Mouse (Mus musculus): ENCODE results near the gene Tspan4. TPM values are rescaled to one million over a fixed set of nuclear protein-coding genes. Genes with fewer than 3 reads are reported as not detected.

The Tspan4 gene
- polyA plus RNA-seq (2015; fragmentation: Nextera tagmentation; extraction: Ambion mirVana): 29.8 and 31.8 TPM in 2 replicates

DNA sequence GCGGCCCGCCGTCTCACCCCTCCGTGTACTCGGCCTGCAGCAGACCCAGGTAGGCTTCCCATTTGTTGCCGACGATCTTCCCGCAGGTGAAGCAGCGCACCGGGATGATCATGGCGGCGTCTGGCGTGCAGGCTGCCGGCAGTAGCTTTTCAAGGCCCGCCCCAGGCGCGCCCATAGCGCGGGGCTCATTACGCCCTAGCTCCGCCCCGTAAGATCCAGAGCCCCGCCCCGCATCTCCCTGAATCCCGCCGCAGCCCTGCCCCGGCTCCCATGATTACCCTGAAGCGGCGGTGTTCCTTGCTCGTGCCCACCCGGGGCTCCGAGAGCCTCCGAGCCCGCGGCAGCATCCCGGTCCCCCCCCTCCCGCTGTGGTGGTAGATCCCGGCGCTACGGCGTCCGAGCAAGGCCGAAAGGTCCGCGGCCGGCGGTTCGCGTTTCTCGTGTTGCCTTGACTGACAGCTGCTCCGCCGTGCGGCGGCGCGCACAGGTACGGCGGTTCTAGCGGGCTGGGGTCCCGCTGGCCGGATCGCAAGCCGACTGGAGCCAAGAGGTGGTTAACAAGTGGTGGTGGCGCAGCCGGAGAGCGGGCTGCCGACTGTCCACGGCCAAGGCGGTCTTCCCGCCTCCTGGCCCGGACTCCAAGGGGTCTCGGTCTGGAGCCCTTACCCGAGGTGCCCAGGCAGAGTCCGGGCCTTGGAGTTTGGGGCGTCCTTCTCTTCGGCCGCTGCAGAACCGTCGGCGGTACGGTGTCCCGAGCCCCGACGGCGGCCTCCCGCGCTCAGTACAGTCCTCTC, at the start of gene Tspan4, which contains the start of gene Polr2l:
Gene Tspan4, plus strand, starts transcription at position 230 of the 794 bp plus-strand sequence.
Gene Polr2l, minus strand, starts transcription at position 122 of the 794 bp plus-strand sequence.
- peak; percentile 92 for ATAC-seq
- Histone ChIP-seq H3K4me1 (replicated peaks; ENCODE audit: control insufficient read depth, insufficient read depth, low read length) (peaks cover 25% of the 10 kb centered on the region), H3K9ac (replicated peaks; ENCODE audit: low read depth, low read length) (peak within 1 kb of the TSS; percentile 92), H3K27ac (ENCODE audit: low read length) (peak within 1 kb of the TSS; percentile 79), H3K27me3 (replicated peaks; ENCODE audit: control insufficient read depth, insufficient read depth, low read length) (peaks cover 10% of the 10 kb centered on the region), H3K9me3 (ENCODE audit: control insufficient read depth, low read length) (no peaks in the 10 kb centered on the region), H3K4me3 (replicated peaks; ENCODE audit: low read length) (peak within 1 kb of the TSS; percentile 67), H3K36me3 (ENCODE audit: control insufficient read depth, insufficient read depth) (peaks cover 10% of the 10 kb centered on the region), H3K4me2 (ENCODE audit: low read length) (peak within 1 kb of the TSS; percentile 80)
- under 1% methylated on average over 87 of the region's 87 CpGs for WGBS

DNA sequence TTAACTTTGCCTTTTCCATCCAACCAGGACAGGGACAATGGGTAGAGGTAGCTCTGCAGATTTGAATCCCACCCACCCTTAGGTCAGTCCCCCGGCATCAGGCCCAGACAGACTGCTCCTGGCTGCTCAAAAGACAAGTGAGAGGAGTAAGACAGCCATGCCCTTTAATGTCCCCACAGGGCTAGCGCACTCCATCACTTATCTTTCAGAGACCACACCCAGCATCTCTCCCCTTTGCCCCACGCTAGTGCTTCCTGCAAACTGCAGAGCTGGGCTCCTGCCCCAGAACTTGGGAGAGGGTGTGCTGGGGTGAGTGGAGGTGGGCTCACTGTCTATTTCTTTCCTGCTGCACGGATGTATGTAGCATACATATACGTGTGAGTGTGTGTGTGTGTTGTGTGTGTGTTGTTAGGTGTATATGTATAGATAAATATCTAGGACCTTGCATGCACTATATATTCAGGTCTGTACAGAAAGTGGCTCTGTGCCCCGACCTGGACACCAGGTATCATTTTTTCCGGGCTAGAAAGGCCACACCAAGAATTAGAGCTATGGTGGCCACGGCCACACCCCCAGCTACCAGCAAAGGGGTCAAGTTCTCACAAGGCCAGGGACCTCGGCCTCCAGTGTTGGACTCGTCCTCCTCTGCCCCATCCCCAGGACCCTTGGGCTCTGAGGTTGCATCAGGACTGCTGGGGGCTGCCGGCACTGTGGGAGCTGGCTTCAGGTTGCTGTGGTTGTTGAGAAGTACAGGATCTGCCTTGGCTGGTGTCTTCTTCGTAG, 47.9 kb upstream of the Tspan4 start:
- ATAC-seq: no peak
- WGBS: 88% methylated on average over 12 of the region's 12 CpGs
- no peaks in the 10 kb centered on the region for H3K27me3 ChIP-seq (replicated peaks; ENCODE audit: control insufficient read depth, insufficient read depth, low read length)

DNA sequence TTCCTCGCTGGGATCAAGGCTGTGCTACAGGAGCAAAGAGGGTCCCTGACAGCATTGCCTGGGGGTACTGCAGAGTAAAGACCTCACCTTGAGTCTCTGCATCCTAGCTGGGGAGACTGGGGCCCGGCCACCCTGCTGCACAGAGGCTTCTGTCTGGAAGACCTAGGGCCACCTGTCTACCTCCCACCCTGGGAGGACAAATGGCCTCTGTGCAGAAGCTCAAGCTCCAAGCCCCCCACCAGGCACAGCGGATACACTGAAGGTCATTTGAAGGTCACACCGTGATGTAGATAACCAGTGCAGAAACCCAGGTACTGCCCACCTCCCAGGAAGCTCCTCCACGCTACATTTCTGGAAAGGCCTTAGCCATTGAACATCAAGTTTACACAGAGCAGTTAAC, 46.3 kb upstream of the Tspan4 start:
- peaks cover 23% of the 10 kb centered on the region for H3K4me1 ChIP-seq (replicated peaks; ENCODE audit: control insufficient read depth, insufficient read depth, low read length)

More for the DNA sequence above, 47.9 kb upstream of the Tspan4 start:
- Histone ChIP-seq H3K9ac (replicated peaks; ENCODE audit: low read depth, low read length) (no peak overlapping the region), H3K9me3 (ENCODE audit: control insufficient read depth, low read length) (no peaks in the 10 kb centered on the region), H3K4me2 (ENCODE audit: low read length) (no peak overlapping the region), H3K27ac (ENCODE audit: low read length) (no peak overlapping the region), H3K36me3 (ENCODE audit: control insufficient read depth, insufficient read depth) (peaks cover 11% of the 10 kb centered on the region), H3K4me1 (replicated peaks; ENCODE audit: control insufficient read depth, insufficient read depth, low read length) (peaks cover 11% of the 10 kb centered on the region), H3K4me3 (replicated peaks; ENCODE audit: low read length) (no peak overlapping the region)

DNA sequence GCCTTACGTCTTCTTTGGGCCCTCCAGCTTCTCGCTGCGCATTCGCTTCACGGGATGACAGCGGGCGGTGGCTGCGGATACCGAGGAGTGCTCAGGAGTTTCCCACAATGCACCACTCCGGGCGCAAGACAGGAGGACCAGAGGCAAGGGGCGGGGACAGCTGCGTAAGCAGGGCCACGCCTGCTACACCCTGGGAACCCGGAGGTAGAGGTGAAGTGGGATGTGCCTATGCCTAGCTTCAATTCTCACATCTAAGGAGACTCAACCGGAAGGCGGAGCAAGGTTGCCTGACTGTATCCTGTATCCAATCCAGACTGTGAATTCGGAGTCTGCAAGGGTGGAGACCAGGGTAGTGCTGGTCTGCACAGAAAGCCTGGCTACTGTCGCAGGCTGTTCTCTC, 45.7 kb upstream of the Tspan4 start, which contains the start of gene Cend1:
Gene Cend1, minus strand, starts transcription at position 182 of the 400 bp plus-strand sequence.
- peak; percentile 87 for ATAC-seq
- 2% methylated on average over 19 of the region's 19 CpGs for WGBS
- no peaks in the 10 kb centered on the region for H3K9me3 ChIP-seq (ENCODE audit: control insufficient read depth, low read length)
- H3K36me3 ChIP-seq (ENCODE audit: control insufficient read depth, insufficient read depth): peaks cover 11% of the 10 kb centered on the region
- H3K9ac ChIP-seq (replicated peaks; ENCODE audit: low read depth, low read length): peak within 1 kb of the TSS; percentile 69
- no peaks in the 10 kb centered on the region for H3K27me3 ChIP-seq (replicated peaks; ENCODE audit: control insufficient read depth, insufficient read depth, low read length)
- H3K27ac ChIP-seq (ENCODE audit: low read length): peak within 1 kb of the TSS; percentile 60; the same call in 1 of the 2 replicates
- H3K4me1 ChIP-seq (replicated peaks; ENCODE audit: control insufficient read depth, insufficient read depth, low read length): peaks cover 29% of the 10 kb centered on the region
- peak within 1 kb of the TSS; percentile 84 for H3K4me2 ChIP-seq (ENCODE audit: low read length)
- peak within 1 kb of the TSS; percentile 58 for H3K4me3 ChIP-seq (replicated peaks; ENCODE audit: low read length)

More for the DNA sequence above, 46.3 kb upstream of the Tspan4 start:
- peak overlapping the region; percentile 58 for H3K4me3 ChIP-seq (replicated peaks; ENCODE audit: low read length)
- H3K9me3 ChIP-seq (ENCODE audit: control insufficient read depth, low read length): no peaks in the 10 kb centered on the region
- WGBS: 55% methylated on average over 5 of the region's 5 CpGs
- no peak overlapping the region for H3K27ac ChIP-seq (ENCODE audit: low read length)
- peaks cover 11% of the 10 kb centered on the region for H3K36me3 ChIP-seq (ENCODE audit: control insufficient read depth, insufficient read depth)
- peak overlapping the region; percentile 69 for H3K9ac ChIP-seq (replicated peaks; ENCODE audit: low read depth, low read length)
- H3K4me2 ChIP-seq (ENCODE audit: low read length): peak overlapping the region; percentile 84
- ATAC-seq: no peak
- H3K27me3 ChIP-seq (replicated peaks; ENCODE audit: control insufficient read depth, insufficient read depth, low read length): no peaks in the 10 kb centered on the region

DNA sequence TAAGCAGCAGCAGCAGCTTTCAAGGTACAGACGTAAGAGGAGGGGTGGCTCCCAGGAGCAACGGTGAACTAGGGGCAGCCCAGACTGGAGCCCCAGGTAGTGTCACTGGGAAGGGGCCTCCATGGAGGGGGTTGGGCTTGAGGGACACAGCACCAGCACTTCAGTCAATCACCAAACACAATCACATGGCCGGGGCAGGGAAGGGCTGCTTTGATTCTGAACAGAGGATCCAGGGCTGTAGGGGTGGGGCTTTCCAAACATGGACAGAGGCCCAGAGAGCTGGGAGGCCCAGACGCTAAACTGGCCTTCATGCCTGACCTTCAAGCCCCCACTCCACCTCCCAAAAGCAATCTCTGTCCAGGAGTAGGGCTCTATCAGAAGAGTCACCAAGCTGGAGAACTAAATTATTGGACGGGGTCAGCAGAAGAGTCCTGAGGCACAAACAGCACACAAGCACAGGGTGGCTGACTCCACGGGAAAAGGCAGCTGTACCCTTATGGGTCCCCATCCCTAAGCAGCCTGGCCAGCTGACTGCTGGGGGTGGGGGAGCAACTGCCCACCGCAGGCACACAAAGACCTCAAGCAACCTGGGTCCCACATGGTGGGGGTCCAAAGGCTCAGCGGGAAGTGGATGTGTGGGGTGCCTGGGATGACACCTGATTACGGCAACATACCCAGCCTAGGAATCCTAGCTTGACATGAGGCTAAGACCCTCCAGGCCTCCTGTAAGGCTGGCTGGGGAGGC, 45.0 kb upstream of the Tspan4 start:
- ATAC-seq: peak; percentile 11; the same call in 1 of the 2 replicates
- no peak overlapping the region for H3K9ac ChIP-seq (replicated peaks; ENCODE audit: low read depth, low read length)
- no peak overlapping the region for H3K4me3 ChIP-seq (replicated peaks; ENCODE audit: low read length)
- H3K9me3 ChIP-seq (ENCODE audit: control insufficient read depth, low read length): no peaks in the 10 kb centered on the region
- H3K4me1 ChIP-seq (replicated peaks; ENCODE audit: control insufficient read depth, insufficient read depth, low read length): peaks cover 34% of the 10 kb centered on the region
- WGBS: 64% methylated on average over 9 of the region's 9 CpGs
- H3K36me3 ChIP-seq (ENCODE audit: control insufficient read depth, insufficient read depth): peaks cover 11% of the 10 kb centered on the region
- no peaks in the 10 kb centered on the region for H3K27me3 ChIP-seq (replicated peaks; ENCODE audit: control insufficient read depth, insufficient read depth, low read length)
- H3K4me2 ChIP-seq (ENCODE audit: low read length): peak overlapping the region; percentile 84
- no peak overlapping the region for H3K27ac ChIP-seq (ENCODE audit: low read length)

DNA sequence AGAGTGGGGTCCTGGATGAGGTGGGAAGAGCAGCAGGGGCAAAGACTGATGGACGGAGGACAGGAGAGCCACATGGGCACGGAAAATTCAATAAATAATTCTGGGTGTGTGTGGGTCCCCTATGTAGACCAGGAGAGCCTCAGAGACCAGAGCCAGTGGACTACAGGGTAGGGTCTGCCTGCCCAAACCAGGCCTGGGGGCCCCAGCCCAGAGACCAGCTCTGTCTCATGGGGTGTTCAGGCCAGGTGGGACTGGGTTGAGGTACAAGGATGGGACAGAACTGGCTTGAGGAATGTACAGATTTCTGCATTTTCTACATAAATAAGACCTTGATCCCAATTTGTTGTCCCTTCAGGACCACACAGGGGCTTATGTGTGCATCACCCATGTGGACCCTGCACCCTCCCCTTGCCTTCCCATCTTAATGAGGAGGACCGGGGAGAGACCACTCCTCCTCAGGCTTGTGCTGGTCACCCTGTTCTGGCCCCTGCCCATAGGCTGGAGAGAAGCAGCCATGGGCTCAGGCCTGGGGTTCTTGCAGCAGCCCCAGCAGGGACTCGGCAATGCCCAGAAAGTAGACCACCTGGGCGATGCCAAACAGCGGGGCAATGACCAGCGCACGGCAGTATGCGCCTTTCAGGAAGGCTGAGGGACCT, 44.3 kb upstream of the Tspan4 start:
- no peak overlapping the region for H3K4me3 ChIP-seq (replicated peaks; ENCODE audit: low read length)
- no peaks in the 10 kb centered on the region for H3K27me3 ChIP-seq (replicated peaks; ENCODE audit: control insufficient read depth, insufficient read depth, low read length)
- ATAC-seq: no peak
- 93% methylated on average over 9 of the region's 9 CpGs for WGBS
- H3K4me1 ChIP-seq (replicated peaks; ENCODE audit: control insufficient read depth, insufficient read depth, low read length): peaks cover 39% of the 10 kb centered on the region
- no peak overlapping the region for H3K4me2 ChIP-seq (ENCODE audit: low read length)
- H3K36me3 ChIP-seq (ENCODE audit: control insufficient read depth, insufficient read depth): peaks cover 11% of the 10 kb centered on the region
- H3K9ac ChIP-seq (replicated peaks; ENCODE audit: low read depth, low read length): no peak overlapping the region
- H3K9me3 ChIP-seq (ENCODE audit: control insufficient read depth, low read length): no peaks in the 10 kb centered on the region
- no peak overlapping the region for H3K27ac ChIP-seq (ENCODE audit: low read length)

DNA sequence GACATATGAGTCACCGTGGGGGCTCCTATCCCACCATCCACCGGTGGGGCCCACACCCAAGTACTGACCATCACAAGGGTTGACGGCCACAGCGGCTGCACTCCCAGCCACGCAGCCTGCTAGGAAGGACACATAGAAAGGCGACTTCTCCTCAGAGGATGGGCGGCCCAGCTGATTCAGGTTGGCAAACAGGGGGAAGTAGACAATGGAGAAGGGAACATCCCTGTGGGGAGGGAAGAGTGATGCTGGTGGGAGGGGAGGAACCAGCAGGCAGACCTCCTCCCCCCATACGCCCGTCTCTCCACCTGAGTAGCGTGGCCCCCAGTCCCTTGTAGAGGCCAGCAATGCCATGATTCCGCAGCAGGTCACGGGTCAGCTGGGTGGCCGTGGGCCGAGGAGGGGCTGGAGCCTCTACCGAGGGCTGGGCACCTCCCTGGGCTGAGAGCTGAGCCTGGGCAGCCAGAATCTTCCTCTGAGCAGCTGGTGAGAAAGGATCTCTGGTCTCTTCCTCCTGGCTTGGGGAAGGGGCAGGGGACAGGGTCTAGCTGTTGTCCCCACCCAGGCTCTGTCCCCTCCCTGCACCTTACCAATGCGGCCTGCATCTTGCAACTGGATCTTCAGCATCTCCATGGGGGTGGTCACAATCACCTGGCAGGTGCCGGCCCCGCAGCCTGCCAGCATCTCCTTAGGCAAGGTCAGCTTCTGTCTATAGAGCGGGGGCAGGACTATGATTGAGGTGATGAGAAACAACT, 43.4 kb upstream of the Tspan4 start:
- peaks cover 11% of the 10 kb centered on the region for H3K36me3 ChIP-seq (ENCODE audit: control insufficient read depth, insufficient read depth)
- no peak overlapping the region for H3K27ac ChIP-seq (ENCODE audit: low read length)
- H3K4me2 ChIP-seq (ENCODE audit: low read length): no peak overlapping the region
- peaks cover 48% of the 10 kb centered on the region for H3K4me1 ChIP-seq (replicated peaks; ENCODE audit: control insufficient read depth, insufficient read depth, low read length)
- 95% methylated on average over 18 of the region's 19 CpGs for WGBS
- no peaks in the 10 kb centered on the region for H3K9me3 ChIP-seq (ENCODE audit: control insufficient read depth, low read length)
- no peaks in the 10 kb centered on the region for H3K27me3 ChIP-seq (replicated peaks; ENCODE audit: control insufficient read depth, insufficient read depth, low read length)
- ATAC-seq: no peak
- no peak overlapping the region for H3K9ac ChIP-seq (replicated peaks; ENCODE audit: low read depth, low read length)
- H3K4me3 ChIP-seq (replicated peaks; ENCODE audit: low read length): no peak overlapping the region

DNA sequence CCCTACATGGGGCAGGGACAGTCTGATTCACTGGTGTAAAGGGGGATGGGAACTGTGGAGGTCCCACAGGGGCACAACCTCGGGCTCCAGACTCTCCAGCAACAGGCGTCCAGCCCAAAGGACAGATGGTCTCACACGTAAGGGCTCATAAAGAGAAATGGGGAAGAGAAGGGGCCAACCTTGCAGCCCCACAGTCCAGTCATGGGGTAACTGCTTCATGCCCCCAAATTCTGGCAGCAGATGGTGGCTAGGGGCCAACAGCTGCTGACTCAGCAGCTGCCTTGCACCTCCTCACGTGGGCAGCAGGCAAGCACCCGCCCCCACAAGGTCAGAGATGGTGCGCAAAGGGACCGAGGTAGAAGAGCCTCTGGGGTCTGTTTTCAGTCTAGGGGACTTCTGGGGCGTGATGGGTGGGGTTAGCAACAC, 42.8 kb upstream of the Tspan4 start:
- WGBS: 81% methylated on average over 8 of the region's 8 CpGs
- Histone ChIP-seq H3K27ac (ENCODE audit: low read length) (no peak overlapping the region), H3K36me3 (ENCODE audit: control insufficient read depth, insufficient read depth) (peaks cover 9% of the 10 kb centered on the region), H3K4me3 (replicated peaks; ENCODE audit: low read length) (no peak overlapping the region), H3K4me2 (ENCODE audit: low read length) (no peak overlapping the region), H3K4me1 (replicated peaks; ENCODE audit: control insufficient read depth, insufficient read depth, low read length) (peaks cover 53% of the 10 kb centered on the region), H3K27me3 (replicated peaks; ENCODE audit: control insufficient read depth, insufficient read depth, low read length) (no peaks in the 10 kb centered on the region), H3K9me3 (ENCODE audit: control insufficient read depth, low read length) (no peaks in the 10 kb centered on the region), H3K9ac (replicated peaks; ENCODE audit: low read depth, low read length) (no peak overlapping the region)
- no peak for ATAC-seq
